Mouse (Mus musculus): Measurements from ENCODE around the gene Cetn4. TPM values are rescaled to one million over a fixed set of nuclear protein-coding genes. Genes with fewer than 3 reads are reported as not detected.

Cetn4 gene
- polyA plus RNA-seq, 1 experiment: 2.8 TPM

DNA sequence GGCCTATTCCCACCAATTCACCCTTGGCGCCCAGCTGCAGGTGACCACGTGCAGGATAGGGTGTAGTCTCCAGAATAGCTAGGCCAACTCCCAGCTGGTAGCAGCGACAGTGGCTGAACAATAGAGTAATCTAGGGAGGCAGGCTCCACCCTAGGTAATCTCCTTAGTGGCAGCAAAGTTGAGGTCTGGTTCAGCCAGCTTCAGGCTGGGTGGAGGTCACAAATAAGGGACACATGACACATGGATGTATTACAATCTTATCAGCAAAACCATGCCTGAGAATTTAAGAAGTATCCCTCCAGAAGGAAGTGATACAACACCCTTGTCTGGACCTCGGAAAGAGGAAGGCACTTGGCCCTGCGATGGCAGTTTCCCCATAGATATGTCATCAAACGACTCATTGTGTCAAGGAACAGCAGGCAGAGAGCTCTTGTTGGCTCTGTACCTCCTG is 19.5 kb upstream of the Cetn4 start:
- TF ChIP-seq POLR2A (IDR thresholded peaks at IDR 0.05; ENCODE audit: borderline replicate concordance, extremely low read depth, insufficient read depth, insufficient read length, poor library complexity, severe bottlenecking) (no peak), CTCF (IDR thresholded peaks at IDR 0.05; ENCODE audit: borderline replicate concordance, extremely low read depth, insufficient read depth, insufficient read length) (no peak)
- DNase-seq (ENCODE audit: low read depth): no peak

DNA sequence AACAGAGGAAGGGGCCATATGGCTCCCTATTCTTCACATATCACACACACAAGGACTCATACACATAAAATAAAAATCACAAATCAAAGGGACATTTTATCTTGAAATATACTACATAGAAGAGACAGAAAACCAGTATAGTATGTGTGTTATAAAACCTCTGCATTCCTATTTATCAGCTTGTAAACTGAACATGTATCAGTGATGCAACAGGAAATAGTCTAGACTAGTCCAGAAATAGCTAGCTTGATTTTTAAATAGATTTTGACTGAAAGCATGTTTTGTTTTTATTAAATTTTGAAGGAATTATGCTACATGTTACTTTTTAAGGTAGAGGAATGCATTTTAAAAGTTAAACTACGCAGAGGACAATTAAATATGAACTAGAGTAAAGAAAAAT is 17.5 kb upstream of the Cetn4 start:
- no peak for DNase-seq (ENCODE audit: low read depth)
- TF ChIP-seq POLR2A (IDR thresholded peaks at IDR 0.05; ENCODE audit: borderline replicate concordance, extremely low read depth, insufficient read depth, insufficient read length, poor library complexity, severe bottlenecking) (no peak), CTCF (IDR thresholded peaks at IDR 0.05; ENCODE audit: borderline replicate concordance, extremely low read depth, insufficient read depth, insufficient read length) (no peak)

DNA sequence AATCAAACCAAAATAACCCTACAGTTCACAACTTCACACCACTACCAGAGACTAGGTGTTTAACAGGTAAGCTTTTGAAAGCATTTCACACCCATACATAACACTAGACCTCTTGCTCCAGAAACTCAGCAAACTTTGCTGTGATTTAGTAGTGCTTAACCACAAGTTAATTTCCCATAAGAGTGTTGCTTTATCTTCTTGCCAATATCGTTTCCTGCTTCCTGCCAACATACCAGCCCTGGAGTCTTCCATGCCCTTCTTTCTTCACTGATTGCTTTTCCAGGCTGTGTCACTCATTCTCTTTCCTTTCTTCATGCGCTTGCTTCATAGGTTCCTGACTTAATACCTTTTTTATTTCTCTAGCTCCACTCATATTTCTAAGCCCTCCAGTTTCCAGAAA is 16.0 kb upstream of the Cetn4 start:
- no peak for TF ChIP-seq CTCF (IDR thresholded peaks at IDR 0.05; ENCODE audit: borderline replicate concordance, extremely low read depth, insufficient read depth, insufficient read length)
- TF ChIP-seq POLR2A (IDR thresholded peaks at IDR 0.05; ENCODE audit: borderline replicate concordance, extremely low read depth, insufficient read depth, insufficient read length, poor library complexity, severe bottlenecking): no peak
- DNase-seq (ENCODE audit: low read depth): no peak

DNA sequence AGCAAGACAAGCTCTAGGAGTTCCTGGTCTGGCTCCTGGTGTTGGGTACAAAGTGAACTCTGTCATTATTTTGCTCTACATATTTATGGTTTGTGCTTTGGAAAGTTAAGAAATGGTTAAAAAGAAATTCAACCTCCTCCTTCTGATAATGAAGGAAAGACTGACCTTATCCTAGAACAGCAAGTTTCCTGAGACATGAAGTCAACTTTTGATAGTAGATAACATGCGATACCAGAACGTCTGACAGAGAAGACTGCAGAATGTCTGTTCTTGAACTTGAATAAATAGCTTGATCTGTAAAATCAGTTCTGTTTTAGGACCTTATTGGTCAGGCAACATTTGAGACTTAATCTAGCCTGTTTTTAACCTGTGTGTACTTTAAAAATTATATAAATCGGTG is 14.1 kb upstream of the Cetn4 start:
- no peak for DNase-seq (ENCODE audit: low read depth)
- TF ChIP-seq CTCF (IDR thresholded peaks at IDR 0.05; ENCODE audit: borderline replicate concordance, extremely low read depth, insufficient read depth, insufficient read length) (no peak), POLR2A (IDR thresholded peaks at IDR 0.05; ENCODE audit: borderline replicate concordance, extremely low read depth, insufficient read depth, insufficient read length, poor library complexity, severe bottlenecking) (no peak)

DNA sequence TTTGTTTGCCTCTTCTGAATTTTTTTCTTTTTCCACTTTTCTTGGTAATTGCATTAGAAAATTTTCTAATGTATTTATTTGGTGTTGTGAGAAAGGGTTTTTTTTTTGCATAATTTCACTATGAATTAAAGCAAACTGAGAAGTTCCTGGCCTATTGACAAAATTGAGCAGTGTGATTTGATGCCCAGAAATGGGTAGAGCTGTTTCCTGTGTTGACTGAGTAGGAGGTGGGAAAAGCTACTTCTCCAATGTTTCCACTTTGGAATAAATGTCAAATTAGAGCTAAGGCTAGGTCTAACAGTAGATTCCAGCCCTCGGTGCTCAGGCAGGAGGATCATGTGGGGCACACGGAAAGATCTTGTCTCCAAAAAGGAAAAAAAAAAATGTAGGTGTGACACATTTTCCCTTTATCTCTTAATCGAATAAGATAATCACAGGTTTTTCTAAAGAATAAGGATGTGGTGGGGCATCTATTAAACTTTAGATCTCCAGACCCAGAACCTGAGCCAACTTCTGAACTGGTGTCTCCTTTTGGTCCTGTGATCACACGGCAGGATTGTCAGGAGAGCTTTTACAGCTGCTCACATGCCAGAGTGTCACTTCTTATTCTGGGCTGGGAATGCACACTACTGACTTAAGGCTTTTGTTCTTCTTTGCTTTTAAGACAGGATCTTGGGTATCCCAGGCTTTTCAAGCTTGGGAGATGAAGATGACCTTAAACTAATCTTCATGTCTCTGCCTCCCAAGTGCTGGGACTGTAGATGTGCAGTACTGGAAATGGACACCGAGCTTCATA is 13.0 kb upstream of the Cetn4 start:
- no peak for DNase-seq (ENCODE audit: low read depth)
- no peak for TF ChIP-seq POLR2A (IDR thresholded peaks at IDR 0.05; ENCODE audit: borderline replicate concordance, extremely low read depth, insufficient read depth, insufficient read length, poor library complexity, severe bottlenecking)
- no peak for TF ChIP-seq CTCF (IDR thresholded peaks at IDR 0.05; ENCODE audit: borderline replicate concordance, extremely low read depth, insufficient read depth, insufficient read length)

DNA sequence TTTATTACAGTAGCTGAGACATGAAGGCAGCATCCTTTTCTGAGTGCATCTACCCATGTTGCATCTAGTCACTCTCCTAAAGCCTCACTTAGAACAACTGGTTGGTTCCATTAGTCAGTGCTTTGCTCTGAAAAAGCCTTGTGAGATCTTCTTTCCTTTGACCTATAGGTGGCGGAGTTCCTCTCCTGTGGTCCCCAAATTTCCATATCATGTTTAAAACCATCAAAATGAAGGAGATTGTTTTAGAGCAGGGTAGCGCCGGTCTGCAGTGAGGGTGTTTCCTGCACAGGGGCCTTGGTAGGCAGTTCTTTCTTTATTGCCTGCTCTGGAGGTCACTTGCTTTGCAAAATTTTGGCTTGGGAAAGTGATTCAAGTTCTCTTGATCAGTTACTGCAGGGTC is 11.8 kb upstream of the Cetn4 start:
- peak; percentile 24 for DNase-seq (ENCODE audit: low read depth)
- peak; percentile 30; the same call in 1 of the 2 replicates for TF ChIP-seq CTCF (IDR thresholded peaks at IDR 0.05; ENCODE audit: borderline replicate concordance, extremely low read depth, insufficient read depth, insufficient read length)
- no peak for TF ChIP-seq POLR2A (IDR thresholded peaks at IDR 0.05; ENCODE audit: borderline replicate concordance, extremely low read depth, insufficient read depth, insufficient read length, poor library complexity, severe bottlenecking)

DNA sequence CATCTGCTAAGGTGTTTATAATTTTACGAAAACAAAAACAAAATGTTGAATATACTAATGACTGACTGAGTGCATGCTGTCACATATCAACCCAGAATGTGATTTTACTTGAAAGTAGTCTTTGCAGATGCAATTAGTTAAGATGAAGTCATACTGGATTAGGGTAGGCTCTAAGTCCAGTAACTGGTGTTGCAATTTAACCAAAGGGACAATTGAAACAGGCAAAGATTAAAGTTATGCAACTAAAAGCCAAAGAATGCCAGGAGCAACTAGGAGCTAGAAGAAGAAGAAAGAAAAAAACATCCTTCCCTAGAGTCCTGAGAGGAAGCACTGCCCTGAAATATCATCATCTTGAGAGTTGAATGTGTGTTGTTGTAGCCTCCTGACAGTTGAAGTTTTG is 3.7 kb upstream of the Cetn4 start:
- TF ChIP-seq CTCF (IDR thresholded peaks at IDR 0.05; ENCODE audit: borderline replicate concordance, extremely low read depth, insufficient read depth, insufficient read length) (no peak), POLR2A (IDR thresholded peaks at IDR 0.05; ENCODE audit: borderline replicate concordance, extremely low read depth, insufficient read depth, insufficient read length, poor library complexity, severe bottlenecking) (no peak)
- DNase-seq (ENCODE audit: low read depth): no peak

DNA sequence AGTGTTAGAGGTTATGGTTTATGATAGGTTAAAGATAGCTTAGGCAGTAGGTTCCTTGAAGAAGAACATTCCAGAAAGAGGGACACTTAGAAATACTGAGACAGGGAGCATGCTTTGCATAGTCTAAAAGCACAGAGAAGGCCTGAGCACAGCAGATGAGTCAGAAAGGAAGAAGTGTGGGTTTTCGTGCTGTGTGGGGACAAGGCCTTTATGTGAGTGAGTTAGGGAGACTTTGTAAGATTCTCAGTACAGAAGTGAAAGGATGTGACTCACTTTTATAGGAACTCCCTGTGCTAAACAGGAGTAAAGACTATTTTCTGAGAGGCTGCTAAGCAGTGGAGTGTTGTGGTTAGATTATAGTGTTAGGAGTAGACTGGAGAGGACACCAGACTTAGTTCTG is 863 bp upstream of the Cetn4 start:
- no peak for TF ChIP-seq POLR2A (IDR thresholded peaks at IDR 0.05; ENCODE audit: borderline replicate concordance, extremely low read depth, insufficient read depth, insufficient read length, poor library complexity, severe bottlenecking)
- no peak for TF ChIP-seq CTCF (IDR thresholded peaks at IDR 0.05; ENCODE audit: borderline replicate concordance, extremely low read depth, insufficient read depth, insufficient read length)
- peak; percentile 5 for DNase-seq (ENCODE audit: low read depth)

DNA sequence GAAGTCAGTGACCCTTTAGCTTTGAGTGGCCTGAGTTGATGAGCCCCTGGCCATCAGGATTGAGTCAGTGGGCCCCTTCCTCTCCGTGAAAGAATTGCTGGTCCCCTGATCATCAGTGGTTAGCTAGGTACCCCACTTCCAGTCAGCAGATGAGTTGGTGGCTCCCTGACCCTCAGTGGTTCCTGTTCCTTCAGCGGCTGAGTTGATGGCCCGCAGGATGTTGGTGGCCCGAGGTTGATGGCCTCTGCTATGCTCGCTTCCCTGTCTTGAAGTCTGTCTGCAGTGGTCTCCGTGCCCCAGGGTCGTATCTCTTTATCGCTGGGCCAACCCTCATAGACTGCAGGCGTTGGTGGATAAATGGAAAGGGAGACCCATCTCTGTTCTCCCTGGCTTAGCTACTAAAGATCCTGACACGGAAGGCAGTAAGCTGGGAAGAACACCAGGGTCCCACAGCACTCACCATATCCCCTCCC is 575 bp downstream of the Cetn4 start:
- DNase-seq (ENCODE audit: low read depth): no peak
- TF ChIP-seq POLR2A (IDR thresholded peaks at IDR 0.05; ENCODE audit: borderline replicate concordance, extremely low read depth, insufficient read depth, insufficient read length, poor library complexity, severe bottlenecking): no peak
- TF ChIP-seq CTCF (IDR thresholded peaks at IDR 0.05; ENCODE audit: borderline replicate concordance, extremely low read depth, insufficient read depth, insufficient read length): no peak

DNA sequence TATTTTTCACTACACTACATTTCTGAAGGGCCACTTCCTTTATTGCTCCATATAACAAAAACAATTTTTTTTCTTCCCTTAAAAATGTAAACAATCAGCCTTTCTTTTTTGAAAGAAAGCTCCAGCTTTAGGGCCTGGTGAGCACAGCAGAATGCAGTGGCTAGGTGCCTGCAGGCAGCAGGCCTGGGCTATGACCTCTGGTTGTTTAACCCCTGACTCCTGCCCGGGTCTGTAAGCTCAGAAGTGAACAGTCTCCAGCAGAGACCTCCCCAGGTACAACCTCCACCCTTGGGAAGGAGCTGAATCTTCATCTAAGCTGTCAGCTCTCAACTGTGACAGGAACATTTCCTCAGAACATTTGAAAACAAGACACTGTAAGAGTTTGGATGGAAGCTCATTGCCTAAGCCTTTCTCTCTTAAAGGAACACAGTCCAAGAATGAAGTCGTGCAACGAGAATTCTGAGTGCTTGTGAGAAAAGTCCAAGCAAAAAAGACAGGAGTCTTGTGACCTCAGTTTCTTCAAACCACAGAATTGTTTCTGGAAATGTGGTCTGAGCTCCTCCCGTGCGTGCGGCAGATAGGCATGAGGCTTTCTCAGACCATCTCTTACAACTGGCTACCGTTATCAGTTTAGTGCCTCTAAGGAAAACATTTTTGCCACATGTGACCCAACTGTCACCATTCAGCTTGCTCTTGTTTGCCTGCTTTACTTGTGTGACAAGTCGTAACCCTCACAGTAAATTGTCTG is 8.9 kb downstream of the Cetn4 start:
- no peak for DNase-seq (ENCODE audit: low read depth)

DNA sequence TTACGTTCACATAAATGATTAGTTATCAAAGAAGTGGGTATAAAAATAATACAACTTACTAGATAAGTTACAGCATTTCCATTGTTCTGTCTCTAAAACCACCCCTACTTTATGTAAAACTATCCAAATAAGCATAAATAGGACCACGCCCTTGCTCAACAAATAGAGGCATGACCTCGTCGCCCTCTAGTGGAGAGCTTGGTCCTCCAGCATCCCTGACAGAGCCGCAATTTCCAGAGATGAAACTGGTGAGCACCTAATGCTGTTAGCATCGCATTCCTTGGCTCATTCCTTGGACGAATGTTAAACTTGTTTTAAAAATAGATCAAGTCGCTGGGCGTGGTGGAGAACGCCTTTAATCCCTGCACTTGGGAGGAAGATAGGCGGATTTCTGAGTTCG is 9.8 kb downstream of the Cetn4 start:
- peak; percentile 70 for TF ChIP-seq CTCF (IDR thresholded peaks at IDR 0.05; ENCODE audit: borderline replicate concordance, extremely low read depth, insufficient read depth, insufficient read length)
- TF ChIP-seq POLR2A (IDR thresholded peaks at IDR 0.05; ENCODE audit: borderline replicate concordance, extremely low read depth, insufficient read depth, insufficient read length, poor library complexity, severe bottlenecking): no peak
- peak; percentile 49 for DNase-seq (ENCODE audit: low read depth)

More for the DNA sequence above, 8.9 kb downstream of the Cetn4 start:
- TF ChIP-seq CTCF (IDR thresholded peaks at IDR 0.05; ENCODE audit: borderline replicate concordance, extremely low read depth, insufficient read depth, insufficient read length): no peak
- TF ChIP-seq POLR2A (IDR thresholded peaks at IDR 0.05; ENCODE audit: borderline replicate concordance, extremely low read depth, insufficient read depth, insufficient read length, poor library complexity, severe bottlenecking): no peak
